In the genomic region with DNA sequence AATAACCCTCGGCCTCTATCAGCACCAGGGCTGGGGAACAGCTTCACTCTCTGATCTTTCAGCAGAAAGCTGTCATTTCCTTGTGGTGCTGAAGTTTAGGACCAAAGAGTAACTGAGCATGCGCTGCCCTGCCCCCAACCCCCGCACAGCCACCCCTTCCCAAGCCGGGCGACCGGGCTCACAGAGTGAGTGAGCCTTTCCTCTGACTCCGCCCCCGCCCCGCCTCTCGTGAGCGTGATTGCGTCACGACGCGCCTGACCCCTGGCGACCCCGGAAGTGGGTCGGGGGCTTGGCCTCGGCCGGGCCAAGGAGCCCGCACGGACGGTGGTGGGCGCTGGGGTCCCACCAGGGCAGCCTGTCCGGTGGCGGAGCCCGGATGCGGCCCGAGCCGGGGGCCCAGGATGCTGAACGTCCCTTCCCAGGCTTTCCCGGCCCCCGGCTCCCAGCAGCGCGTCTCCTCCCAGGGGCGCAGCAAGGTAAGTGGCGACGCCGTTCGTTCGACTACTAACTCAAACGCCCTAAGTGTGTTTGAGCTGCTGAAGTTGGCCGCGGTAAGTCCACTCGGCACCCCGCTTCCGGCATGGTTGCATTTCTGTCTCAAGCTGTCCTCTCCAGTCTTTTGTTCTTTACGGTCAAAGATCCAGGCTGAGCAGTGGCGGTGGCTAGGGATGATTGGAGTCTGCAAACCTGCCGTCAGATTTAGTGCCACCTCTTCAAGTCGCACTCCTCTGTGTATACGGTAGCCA, we compare ENCODE assay signal across 7 mouse cellular contexts. TPM values are rescaled to one million over a fixed set of nuclear protein-coding genes. Genes with fewer than 3 reads are reported as not detected.
A peak's percentile ranks its signal among the peaks of the same experiment; 100 is the strongest.
DNase-seq lines count a peak whose midpoint lies in the region; ATAC-seq lines count a peak whose summit lies in the region.

A gene (plus strand): TSS at position 237 of the 746 bp plus-strand sequence.

- peak within 1 kb of the TSS; percentile 69 for H3K4me2 ChIP-seq in embryonic facial prominence, embryonic 12.5 days (replicated peaks)
- peak within 1 kb of the TSS; percentile 38 for H3K4me2 ChIP-seq in limb, embryonic 11.5 days (ENCODE audit: low read depth, severe bottlenecking)
- H3K4me2 ChIP-seq in midbrain, embryonic 14.5 days (ENCODE audit: low read length), result peak within 1 kb of the TSS; percentile 81

- under 1% methylated on average over 52 of the region's 52 CpGs for WGBS in embryonic facial prominence, embryonic 12.5 days
- under 1% methylated on average over 51 of the region's 52 CpGs for WGBS in limb, embryonic 11.5 days
- under 1% methylated on average over 52 of the region's 52 CpGs for WGBS in midbrain, embryonic 14.5 days

- H3K27ac ChIP-seq in embryonic facial prominence, embryonic 12.5 days, result no peak within 1 kb of the TSS
- no peak within 1 kb of the TSS for H3K27ac ChIP-seq in limb, embryonic 11.5 days (replicated peaks; ENCODE audit: low read depth, low read length)
- H3K27ac ChIP-seq in midbrain, embryonic 14.5 days (replicated peaks; ENCODE audit: low read depth, low read length), result peak within 1 kb of the TSS; percentile 83

- H3K4me3 ChIP-seq in embryonic facial prominence, embryonic 12.5 days, result peak within 1 kb of the TSS; percentile 55
- peak within 1 kb of the TSS; percentile 71 for H3K4me3 ChIP-seq in limb, embryonic 11.5 days (ENCODE audit: low read depth, low read length)
- H3K4me3 ChIP-seq in midbrain, embryonic 14.5 days (replicated peaks; ENCODE audit: low read depth, low read length), result peak within 1 kb of the TSS; percentile 86

- H3K36me3 ChIP-seq in embryonic facial prominence, embryonic 12.5 days, result no peaks in the 10 kb centered on the region
- no peaks in the 10 kb centered on the region for H3K36me3 ChIP-seq in limb, embryonic 11.5 days (ENCODE audit: control insufficient read depth, insufficient read depth, low read length)
- no peaks in the 10 kb centered on the region for H3K36me3 ChIP-seq in midbrain, embryonic 14.5 days (ENCODE audit: control insufficient read depth, insufficient read depth, low read length)

- peak within 1 kb of the TSS; percentile 60 for H3K9ac ChIP-seq in embryonic facial prominence, embryonic 12.5 days
- H3K9ac ChIP-seq in limb, embryonic 11.5 days (ENCODE audit: low read length), result peak within 1 kb of the TSS; percentile 57
- peak within 1 kb of the TSS; percentile 78 for H3K9ac ChIP-seq in midbrain, embryonic 14.5 days (replicated peaks; ENCODE audit: low read length)

- ATAC-seq in embryonic facial prominence, embryonic 12.5 days (ENCODE audit: insufficient number of reproducible peaks, insufficient read depth, low FRiP score, low TSS enrichment), result peak; percentile 100
- ATAC-seq in limb, embryonic 11.5 days (ENCODE audit: insufficient number of reproducible peaks, low FRiP score, low TSS enrichment, low read depth), result peak; percentile 100
- ATAC-seq in midbrain, embryonic 14.5 days (ENCODE audit: low FRiP score, low TSS enrichment), result peak; percentile 100

- no peaks in the 10 kb centered on the region for H3K9me3 ChIP-seq in embryonic facial prominence, embryonic 12.5 days
- no peaks in the 10 kb centered on the region for H3K9me3 ChIP-seq in limb, embryonic 11.5 days (ENCODE audit: control insufficient read depth, low read length)
- H3K9me3 ChIP-seq in midbrain, embryonic 14.5 days (ENCODE audit: control insufficient read depth, low read length), result no peaks in the 10 kb centered on the region

- DNase-seq in adrenal gland, postnatal 25 days, result peak; percentile 98
- DNase-seq in heart, adult 11 months, result peak; percentile 99
- DNase-seq in kidney, adult 18-20 months, result peak; percentile 96
- DNase-seq in limb, embryonic 11.5 days (ENCODE audit: low spot score), result peak; percentile 98
- peak; percentile 98 for DNase-seq in midbrain, embryonic 14.5 days
- DNase-seq in spleen, adult 18-20 months, result peak; percentile 91 to 96

- peaks cover 13% of the 10 kb centered on the region for H3K27me3 ChIP-seq in embryonic facial prominence, embryonic 12.5 days
- peaks cover 2% of the 10 kb centered on the region; the same call in 1 of the 2 replicates for H3K27me3 ChIP-seq in limb, embryonic 11.5 days (ENCODE audit: control insufficient read depth, insufficient read depth, low read length)
- peaks cover 5% of the 10 kb centered on the region; the same call in 1 of the 2 replicates for H3K27me3 ChIP-seq in midbrain, embryonic 14.5 days (ENCODE audit: control insufficient read depth, insufficient read depth, low read length)

- H3K4me1 ChIP-seq in embryonic facial prominence, embryonic 12.5 days, result peaks cover 4% of the 10 kb centered on the region; the same call in 1 of the 2 replicates
- no peaks in the 10 kb centered on the region for H3K4me1 ChIP-seq in limb, embryonic 11.5 days (ENCODE audit: control insufficient read depth, insufficient read depth, low read length)
- H3K4me1 ChIP-seq in midbrain, embryonic 14.5 days (ENCODE audit: control insufficient read depth, insufficient read depth, low read length), result peaks cover 19% of the 10 kb centered on the region

RNA-seq across cellular contexts. Expression of the gene that starts here (rescaled TPM):
- total RNA-seq in adrenal gland, postnatal 25 days (2021), result 44.0 and 53.1 TPM in 2 replicates
- polyA plus RNA-seq in embryonic facial prominence, embryonic 12.5 days (2016; fragmentation: Nextera tagmentation; extraction: Ambion mirVana), result 54.6 and 58.3 TPM in 2 replicates
- polyA plus RNA-seq in limb, embryonic 11.5 days (2014; fragmentation: Nextera tagmentation; extraction: Ambion mirVana), result 63.4 and 64.6 TPM in 2 replicates
- 59.4 and 69.7 TPM in 2 replicates for polyA plus RNA-seq in midbrain, embryonic 14.5 days (2014; fragmentation: Nextera tagmentation; extraction: Ambion mirVana)
